Mouse (Mus musculus): Measurements from ENCODE around the gene Gm10720.
A peak's percentile ranks its signal among the peaks of the same experiment; 100 is the strongest.
"Not testable (repeated sequence)": the region's sequence is repeated elsewhere in the genome, so short reads cannot be mapped to it uniquely, and the experiment has no call there.

Gm10720 gene

GRCm38 (mm10) chr9:3015354-3015753 is at the start of gene Gm10720:
Gene Gm10720 (plus strand): TSS chr9:3015654.
- not testable (repeated sequence) for DNase-seq (ENCODE audit: low spot score)

GRCm38 (mm10) chr9:3000445-3000972 is 14.9 kb upstream of the Gm10720 start, which contains the start of gene Gm10722:
Gene Gm10722 (plus strand): TSS chr9:3000922.
- not testable (repeated sequence) for DNase-seq (ENCODE audit: low spot score)

DNA sequence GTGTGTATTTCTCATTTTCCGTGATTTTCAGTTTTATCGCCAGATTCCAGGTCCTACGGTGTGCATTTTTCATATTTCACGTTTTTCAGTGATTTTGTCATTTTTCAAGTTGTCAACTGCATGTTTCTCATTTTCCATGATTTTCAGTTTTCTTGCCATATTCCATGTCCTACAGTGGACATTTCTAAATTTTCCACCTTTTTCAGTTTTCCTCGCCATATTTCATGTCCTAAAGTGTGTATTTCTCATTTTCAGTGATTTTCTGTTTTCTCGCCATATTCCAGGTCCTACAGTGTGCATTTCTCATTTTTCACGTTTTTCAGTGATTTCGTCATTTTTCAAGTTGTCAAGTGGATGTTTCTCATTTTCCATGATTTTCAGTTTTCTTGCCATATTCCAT is 14.4 kb upstream of the Gm10720 start:
- not testable (repeated sequence) for DNase-seq (ENCODE audit: low spot score)

DNA sequence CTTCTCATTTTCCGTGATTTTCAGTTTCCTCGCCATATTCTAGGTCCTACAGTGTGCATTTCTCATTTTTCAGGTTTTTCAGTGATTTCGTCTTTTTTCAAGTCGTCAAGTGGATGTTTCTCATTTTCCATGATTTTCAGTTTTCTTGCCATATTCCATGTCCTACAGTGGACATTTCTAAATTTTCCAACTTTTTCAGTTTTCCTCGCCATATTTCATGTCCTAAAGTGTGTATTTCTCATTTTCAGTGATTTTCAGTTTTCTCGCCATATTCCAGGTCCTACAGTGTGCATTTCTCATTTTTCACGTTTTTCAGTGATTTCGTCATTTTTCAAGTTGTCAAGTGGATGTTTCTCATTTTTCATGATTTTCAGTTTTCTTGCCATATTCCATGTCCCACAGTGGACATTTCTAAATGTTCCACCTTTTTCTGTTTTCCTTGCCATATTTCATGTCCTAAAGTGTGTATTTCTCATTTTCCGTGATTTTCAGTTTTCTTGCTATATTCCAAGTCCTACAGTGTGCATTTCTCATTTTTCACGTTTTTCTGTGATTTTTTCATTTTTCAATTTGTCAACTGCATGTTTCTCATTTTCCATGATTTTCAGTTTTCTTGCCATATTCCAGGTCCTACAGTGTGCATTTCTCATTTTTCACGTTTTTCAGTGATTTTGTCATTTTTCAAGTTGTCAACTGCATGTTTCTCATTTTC is 13.3 kb upstream of the Gm10720 start:
- peak; percentile 100 for DNase-seq (ENCODE audit: low spot score)

DNA sequence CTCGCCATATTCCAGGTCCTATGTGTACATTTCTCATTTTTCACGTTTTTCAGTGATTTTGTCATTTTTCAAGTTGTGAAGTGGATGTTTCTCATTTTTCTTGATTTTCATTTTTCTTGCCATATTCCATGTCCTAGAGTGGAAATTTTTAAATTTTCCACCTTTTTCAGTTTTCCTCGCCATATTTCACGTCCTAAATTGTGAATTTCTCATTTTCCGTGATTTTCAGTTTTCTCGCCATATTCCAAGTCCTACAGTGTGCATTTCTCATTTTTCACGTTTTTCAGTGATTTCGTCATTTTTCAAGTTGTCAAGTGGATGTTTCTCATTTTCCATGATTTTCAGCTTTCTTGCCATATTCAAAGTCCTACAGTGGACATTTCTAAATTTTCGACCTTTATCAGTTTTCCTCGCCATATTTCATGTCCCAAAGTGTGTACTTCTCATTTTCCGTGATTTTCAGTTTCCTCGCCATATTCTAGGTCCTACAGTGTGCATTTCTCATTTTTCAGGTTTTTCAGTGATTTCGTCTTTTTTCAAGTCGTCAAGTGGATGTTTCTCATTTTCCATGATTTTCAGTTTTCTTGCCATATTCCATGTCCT is 12.6 kb upstream of the Gm10720 start, which contains the start of gene Gm11168:
Gene Gm11168 (plus strand): TSS at position 553 of the 603 bp plus-strand sequence.
- not testable (repeated sequence) for DNase-seq (ENCODE audit: low spot score)

DNA sequence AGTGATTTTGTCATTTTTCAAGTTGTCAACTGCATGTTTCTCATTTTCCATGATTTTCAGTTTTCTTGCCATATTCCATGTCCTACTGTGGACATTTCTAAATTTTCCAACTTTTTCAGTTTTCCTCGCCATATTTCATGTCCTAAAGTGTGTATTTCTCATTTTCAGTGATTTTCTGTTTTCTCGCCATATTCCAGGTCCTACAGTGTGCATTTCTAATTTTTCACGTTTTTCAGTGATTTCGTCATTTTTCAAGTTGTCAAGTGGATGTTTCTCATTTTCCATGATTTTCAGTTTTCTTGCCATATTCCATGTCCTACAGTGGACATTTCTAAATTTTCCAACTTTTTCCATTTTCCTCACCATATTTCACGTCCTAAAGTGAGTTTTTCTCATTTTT is 9.3 kb upstream of the Gm10720 start:
- not testable (repeated sequence) for DNase-seq (ENCODE audit: low spot score)

DNA sequence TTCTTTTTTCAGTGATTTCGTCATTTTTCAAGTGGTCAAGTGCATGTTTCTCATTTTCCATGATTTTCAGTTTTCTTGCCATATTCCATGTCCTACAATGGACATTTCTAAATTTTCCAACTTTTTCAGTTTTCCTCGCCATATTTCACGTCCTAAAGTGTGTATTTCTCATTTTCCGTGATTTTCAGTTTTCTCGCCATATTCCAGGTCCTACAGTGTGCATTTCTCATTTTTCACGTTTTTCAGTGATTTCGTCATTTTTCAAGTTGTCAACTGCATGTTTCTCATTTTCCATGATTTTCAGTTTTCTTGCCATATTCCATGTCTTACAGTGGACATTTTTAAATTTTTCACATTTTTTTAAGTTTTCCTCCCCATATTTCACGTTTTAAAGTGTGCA is 8.8 kb upstream of the Gm10720 start:
- DNase-seq (ENCODE audit: low spot score) = peak; percentile 88

DNA sequence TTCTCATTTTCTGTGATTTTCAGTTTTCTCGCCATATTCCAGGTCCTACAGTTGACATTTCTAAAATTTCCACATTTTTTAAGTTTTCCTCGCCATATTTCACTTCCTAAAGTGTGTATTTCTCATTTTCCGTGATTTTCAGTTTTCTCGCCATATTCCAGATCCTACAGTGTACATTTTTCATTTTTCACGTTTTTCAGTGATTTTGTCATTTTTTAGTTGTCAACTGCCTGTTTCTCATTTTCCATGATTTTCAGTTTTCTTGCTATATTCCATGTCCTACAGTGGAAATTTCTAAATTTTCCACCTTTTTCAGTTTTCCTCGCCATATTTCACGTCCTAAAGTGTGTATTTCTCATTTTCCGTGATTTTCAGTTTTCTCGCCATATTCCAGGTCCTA is 8.2 kb upstream of the Gm10720 start:
- DNase-seq (ENCODE audit: low spot score) = not testable (repeated sequence)

DNA sequence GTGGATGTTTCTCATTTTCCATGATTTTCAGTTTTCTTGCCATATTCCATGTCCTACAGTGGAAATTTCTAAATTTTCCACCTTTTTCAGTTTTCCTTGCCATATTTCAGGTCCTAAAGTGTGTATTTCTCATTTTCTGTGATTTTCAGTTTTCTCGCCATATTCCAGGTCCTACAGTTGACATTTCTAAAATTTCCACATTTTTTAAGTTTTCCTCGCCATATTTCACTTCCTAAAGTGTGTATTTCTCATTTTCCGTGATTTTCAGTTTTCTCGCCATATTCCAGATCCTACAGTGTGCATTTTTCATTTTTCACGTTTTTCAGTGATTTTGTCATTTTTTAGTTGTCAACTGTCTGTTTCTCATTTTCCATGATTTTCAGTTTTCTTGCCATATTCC is 6.1 kb upstream of the Gm10720 start:
- not testable (repeated sequence) for DNase-seq (ENCODE audit: low spot score)

DNA sequence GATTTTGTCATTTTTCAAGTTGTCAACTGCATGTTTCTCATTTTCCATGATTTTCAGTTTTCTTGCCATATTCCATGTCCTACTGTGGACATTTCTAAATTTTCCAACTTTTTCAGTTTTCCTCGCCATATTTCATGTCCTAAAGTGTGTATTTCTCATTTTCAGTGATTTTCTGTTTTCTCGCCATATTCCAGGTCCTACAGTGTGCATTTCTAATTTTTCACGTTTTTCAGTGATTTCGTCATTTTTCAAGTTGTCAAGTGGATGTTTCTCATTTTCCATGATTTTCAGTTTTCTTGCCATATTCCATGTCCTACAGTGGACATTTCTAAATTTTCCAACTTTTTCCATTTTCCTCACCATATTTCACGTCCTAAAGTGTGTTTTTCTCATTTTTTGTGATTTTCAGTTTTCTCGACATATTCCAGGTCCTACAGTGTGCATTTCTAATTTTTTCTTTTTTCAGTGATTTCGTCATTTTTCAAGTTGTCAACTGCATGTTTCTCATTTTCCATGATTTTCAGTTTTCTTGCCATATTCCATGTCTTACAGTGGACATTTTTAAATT is 3.3 kb upstream of the Gm10720 start:
- not testable (repeated sequence) for DNase-seq (ENCODE audit: low spot score)

- not testable (repeated sequence) for DNase-seq (ENCODE audit: low spot score)
Observed at GRCm38 (mm10) chr9:3012733-3013279, 2.6 kb upstream of the Gm10720 start, which contains the start of gene Gm10721. Gene Gm10721 (plus strand): TSS chr9:3013140.

- not testable (repeated sequence) for DNase-seq (ENCODE audit: low spot score)
Observed at GRCm38 (mm10) chr9:3015896-3016295, 442 bp downstream of the Gm10720 start.

GRCm38 (mm10) chr9:3017108-3017507 is 1.7 kb downstream of the Gm10720 start, which contains the start of gene Gm10719:
Gene Gm10719 (plus strand): TSS chr9:3017408.
- not testable (repeated sequence) for DNase-seq (ENCODE audit: low spot score)

DNA sequence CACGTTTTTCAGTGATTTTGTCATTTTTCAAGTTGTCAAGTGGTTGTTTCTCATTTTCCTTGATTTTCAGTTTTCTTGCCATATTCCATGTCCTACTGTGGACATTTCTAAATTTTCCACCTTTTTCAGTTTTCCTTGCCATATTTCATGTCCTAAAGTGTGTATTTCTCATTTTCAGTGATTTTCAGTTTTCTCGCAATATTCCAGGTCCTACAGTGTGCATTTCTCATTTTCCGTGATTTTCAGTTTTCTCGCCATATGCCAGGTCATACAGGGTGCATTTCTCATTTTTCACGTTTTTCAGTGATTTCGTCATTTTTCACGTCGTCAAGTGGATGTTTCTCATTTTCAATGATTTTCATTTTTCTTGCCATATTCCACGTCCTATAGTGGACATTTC is 3.5 kb downstream of the Gm10720 start:
- DNase-seq (ENCODE audit: low spot score) = not testable (repeated sequence)

DNA sequence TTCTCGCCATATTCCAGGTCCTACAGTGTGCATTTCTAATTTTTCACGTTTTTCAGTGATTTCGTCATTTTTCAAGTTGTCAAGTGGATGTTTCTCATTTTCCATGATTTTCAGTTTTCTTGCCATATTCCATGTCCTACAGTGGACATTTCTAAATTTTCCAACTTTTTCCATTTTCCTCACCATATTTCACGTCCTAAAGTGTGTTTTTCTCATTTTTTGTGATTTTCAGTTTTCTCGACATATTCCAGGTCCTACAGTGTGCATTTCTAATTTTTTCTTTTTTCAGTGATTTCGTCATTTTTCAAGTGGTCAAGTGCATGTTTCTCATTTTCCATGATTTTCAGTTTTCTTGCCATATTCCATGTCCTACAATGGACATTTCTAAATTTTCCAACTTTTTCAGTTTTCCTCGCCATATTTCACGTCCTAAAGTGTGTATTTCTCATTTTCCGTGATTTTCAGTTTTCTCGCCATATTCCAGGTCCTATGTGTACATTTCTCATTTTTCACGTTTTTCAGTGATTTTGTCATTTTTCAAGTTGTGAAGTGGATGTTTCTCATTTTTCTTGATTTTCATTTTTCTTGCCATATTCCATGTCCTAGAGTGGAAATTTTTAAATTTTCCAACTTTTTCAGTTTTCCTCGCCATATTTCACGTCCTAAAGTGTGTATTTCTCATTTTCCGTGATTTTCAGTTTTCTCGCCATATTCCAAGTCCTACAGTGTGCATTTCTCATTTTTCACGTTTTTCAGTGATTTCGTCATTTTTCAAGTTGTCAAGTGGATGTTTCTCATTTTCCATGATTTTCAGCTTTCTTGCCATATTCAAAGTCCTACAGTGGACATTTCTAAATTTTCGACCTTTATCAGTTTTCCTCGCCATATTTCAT is 4.6 kb downstream of the Gm10720 start:
- DNase-seq (ENCODE audit: low spot score) = peak; percentile 72

DNA sequence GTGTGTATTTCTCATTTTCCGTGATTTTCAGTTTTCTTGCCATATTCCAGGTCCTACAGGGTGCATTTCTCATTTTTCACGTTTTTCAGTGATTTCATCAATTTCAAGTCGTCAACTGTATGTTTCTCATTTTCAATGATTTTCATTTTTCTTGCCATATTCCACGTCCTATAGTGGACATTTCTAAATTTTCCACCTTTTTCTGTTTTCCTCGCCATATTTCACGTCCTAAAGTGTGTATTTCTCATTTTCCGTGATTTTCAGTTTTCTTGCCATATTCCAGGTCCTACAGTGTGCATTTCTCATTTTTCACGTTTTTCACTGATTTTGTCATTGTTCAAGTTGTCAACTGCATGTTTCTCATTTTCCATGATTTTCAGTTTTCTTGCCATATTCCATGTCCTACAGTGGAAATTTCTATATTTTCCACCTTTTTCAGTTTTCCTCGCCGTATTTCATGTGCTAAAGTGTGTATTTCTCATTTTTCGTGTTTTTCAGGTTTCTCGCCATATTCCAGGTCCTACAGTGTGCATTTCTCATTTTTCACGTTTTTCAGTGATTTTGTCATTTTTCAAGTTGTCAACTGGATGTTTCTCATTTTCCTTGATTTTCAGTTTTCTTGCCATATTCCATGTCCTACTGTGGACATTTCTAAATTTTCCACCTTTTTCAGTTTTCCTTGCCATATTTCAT is 7.0 kb downstream of the Gm10720 start:
- DNase-seq (ENCODE audit: low spot score) = peak; percentile 71

GRCm38 (mm10) chr9:3023312-3023984 is 8.0 kb downstream of the Gm10720 start, which contains the start of gene Gm10718:
Gene Gm10718 (plus strand): TSS chr9:3023547.
- DNase-seq (ENCODE audit: low spot score) = not testable (repeated sequence)

GRCm38 (mm10) chr9:3023985-3024648 is 8.7 kb downstream of the Gm10720 start:
- DNase-seq (ENCODE audit: low spot score) = peak; percentile 51

DNA sequence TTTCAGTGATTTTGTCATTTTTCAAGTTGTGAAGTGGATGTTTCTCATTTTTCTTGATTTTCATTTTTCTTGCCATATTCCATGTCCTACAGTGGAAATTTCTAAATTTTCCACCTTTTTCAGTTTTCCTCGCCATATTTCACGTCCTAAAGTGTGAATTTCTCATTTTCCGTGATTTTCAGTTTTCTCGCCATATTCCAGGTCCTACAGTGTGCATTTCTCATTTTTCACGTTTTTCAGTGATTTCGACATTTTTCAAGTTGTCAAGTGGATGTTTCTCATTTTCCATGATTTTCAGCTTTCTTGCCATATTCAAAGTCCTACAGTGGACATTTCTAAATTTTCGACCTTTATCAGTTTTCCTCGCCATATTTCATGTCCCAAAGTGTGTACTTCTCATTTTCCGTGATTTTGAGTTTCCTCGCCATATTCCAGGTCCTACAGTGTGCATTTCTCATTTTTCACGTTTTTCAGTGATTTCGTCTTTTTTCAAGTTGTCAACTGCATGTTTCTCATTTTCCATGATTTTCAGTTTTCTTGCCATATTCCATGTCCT is 9.5 kb downstream of the Gm10720 start, which contains the start of gene Gm10717:
Gene Gm10717 (plus strand): TSS at position 506 of the 556 bp plus-strand sequence.
- peak; percentile 43 for DNase-seq (ENCODE audit: low spot score)

Data from urinary bladder, postnatal 25 days (tissue).